Mouse (Mus musculus): ENCODE measurements around the gene Rcl1. TPM values are rescaled to one million over a fixed set of nuclear protein-coding genes. Genes with fewer than 3 reads are reported as not detected.

The Rcl1 gene
- polyA plus RNA-seq, 1 experiment from 2014 or later: 44.2 TPM

MicroRNA genes within 50 kb of the gene (microRNA counts, 519-probe panel; counts per million panel counts)
- 2,523 counts per million, percentile 52 among the panel's probes with 10 or more counts for microRNA mmu-miR-101b

Small RNA genes lying within 50 kb of the gene (microRNA-seq; reads per million reads assigned to microRNA genes)
- gene Mir101b: 1,375 reads per million, percentile 77 among the genes with 10 or more reads in this experiment

Other genes with a start within 250 kb of the Rcl1 start
- gene Plpp6, start 137.4 kb upstream of the Rcl1 start, polyA plus RNA-seq (2015; fragmentation: Nextera tagmentation; extraction: Ambion mirVana): 5.7 and 8.2 TPM in 2 replicates
- gene 4430402I18Rik, start 133.6 kb upstream of the Rcl1 start, polyA plus RNA-seq (2015; fragmentation: Nextera tagmentation; extraction: Ambion mirVana): 0.47 and 1.5 TPM in 2 replicates
- gene Cdc37l1, start 111.0 kb upstream of the Rcl1 start, polyA plus RNA-seq (2015; fragmentation: Nextera tagmentation; extraction: Ambion mirVana): 34.9 and 35.2 TPM in 2 replicates
- 73.8 and 85.0 TPM in 2 replicates for gene Ak3, start 53.4 kb upstream of the Rcl1 start, polyA plus RNA-seq (2015; fragmentation: Nextera tagmentation; extraction: Ambion mirVana)
- 7.0 and 8.8 TPM in 2 replicates for gene Jak2, start 150.5 kb downstream of the Rcl1 start, polyA plus RNA-seq (2015; fragmentation: Nextera tagmentation; extraction: Ambion mirVana)
- 3.9 and 5.0 TPM in 2 replicates for gene Insl6, start 224.0 kb downstream of the Rcl1 start, polyA plus RNA-seq (2015; fragmentation: Nextera tagmentation; extraction: Ambion mirVana)
- 0.14 and 0.57 TPM in 2 replicates for gene Rln1, start 233.3 kb downstream of the Rcl1 start, polyA plus RNA-seq (2015; fragmentation: Nextera tagmentation; extraction: Ambion mirVana)

All from limb, embryonic 15.5 days (tissue).